Mouse (Mus musculus) thymus, postnatal 4 days (tissue): Measurements from ENCODE around the gene Baat.
"Not testable (repeated sequence)": the region's sequence is repeated elsewhere in the genome, so short reads cannot be mapped to it uniquely, and the experiment has no call there.

Experiments
- DNase-seq: peaks from one replicate; pipeline ENCODE4 v3.0.0; 2021

Baat gene

GRCm38 (mm10) chr4:49480896-49481295 lies 25.5 kb downstream of the Baat start:
- peak; percentile 54 for DNase-seq

DNA sequence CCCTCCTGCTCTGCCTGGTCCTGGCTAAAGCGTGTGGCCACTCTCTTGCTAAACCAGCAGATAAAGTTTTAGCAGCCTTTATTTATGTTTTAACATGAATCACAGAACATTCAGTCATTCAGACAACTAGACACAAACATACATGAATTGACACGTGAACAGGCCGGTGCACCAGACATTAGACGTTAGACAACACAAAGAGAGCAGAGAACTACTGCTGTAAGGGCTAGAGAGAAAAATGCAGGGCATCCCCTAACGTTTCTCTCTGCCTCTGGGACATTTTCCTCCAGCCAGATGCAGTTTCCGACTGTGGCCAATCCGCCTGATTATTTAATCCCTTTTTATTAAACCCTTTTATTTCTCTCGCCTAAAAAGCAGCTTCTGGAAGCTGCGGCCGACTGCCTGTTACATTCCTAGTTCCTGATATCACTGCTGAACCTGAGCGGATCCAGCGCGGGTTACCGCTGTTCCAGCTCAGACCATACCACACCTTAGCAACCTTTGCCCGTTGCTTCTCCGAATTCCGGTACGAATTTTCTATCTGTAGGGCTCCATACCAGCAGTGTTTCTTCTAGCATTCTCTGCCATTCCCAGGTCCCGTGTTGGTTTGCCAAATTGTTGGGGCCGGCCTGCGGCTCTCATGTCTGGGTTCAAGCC lies 26.1 kb downstream of the Baat start:
- DNase-seq: peak; percentile 21

- not testable (repeated sequence) for DNase-seq
Observed at GRCm38 (mm10) chr4:49479035-49479434, 27.3 kb downstream of the Baat start.

DNA sequence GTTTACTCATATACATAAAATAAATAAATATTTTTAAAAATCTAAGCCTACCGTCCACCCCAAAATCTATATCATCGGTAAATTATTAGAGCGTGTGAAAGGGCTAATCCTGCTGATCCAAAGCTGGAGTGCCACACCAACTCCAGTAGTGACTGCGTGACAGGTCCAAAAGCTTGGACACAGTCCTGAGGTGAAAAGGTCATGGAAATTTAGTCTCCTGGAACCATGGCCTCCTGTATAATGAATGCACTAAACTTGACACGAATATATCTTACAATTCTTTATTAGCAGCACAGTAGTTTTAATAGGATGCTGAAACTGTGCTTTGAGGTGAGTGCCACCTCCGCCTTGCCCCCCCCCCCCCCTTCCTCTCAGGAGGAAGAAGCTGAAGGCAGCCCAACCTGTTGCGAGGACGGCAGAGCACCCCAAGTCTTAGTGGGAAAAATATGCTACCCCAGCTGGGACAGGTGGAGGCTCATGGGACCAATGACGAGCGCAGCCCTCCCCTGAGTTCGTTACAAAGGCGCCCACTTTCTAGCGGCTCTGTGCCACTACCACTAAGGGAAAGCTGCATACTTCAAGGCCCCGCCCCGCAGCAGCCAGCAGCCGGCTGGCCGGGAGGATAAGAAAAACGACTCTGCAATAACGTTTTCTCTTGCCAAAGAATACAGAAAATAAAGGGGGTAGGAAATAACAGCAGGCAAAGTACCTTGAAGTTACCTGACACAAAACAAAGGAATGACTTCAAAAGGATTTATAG lies 28.1 kb downstream of the Baat start:
- peak; percentile 76 for DNase-seq

DNA sequence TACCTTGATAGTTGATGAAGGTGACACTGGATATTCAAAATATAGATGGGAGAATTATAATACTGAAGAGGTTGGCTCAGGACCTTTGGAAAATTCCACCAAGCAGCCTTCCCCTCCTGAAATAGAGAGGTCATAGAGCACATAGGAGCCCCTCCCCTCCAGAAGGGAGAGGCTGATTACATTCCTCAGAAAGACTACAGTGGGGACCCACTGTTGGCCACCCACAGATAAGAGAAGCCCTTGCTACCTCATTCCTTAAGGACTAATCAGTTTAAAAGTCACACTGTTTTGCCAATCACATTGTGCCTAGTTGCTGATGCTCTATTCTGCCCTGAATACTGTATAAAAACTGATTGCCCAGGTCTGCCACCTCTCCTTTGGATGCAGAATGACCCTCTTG lies 31.8 kb downstream of the Baat start:
- no peak for DNase-seq

DNA sequence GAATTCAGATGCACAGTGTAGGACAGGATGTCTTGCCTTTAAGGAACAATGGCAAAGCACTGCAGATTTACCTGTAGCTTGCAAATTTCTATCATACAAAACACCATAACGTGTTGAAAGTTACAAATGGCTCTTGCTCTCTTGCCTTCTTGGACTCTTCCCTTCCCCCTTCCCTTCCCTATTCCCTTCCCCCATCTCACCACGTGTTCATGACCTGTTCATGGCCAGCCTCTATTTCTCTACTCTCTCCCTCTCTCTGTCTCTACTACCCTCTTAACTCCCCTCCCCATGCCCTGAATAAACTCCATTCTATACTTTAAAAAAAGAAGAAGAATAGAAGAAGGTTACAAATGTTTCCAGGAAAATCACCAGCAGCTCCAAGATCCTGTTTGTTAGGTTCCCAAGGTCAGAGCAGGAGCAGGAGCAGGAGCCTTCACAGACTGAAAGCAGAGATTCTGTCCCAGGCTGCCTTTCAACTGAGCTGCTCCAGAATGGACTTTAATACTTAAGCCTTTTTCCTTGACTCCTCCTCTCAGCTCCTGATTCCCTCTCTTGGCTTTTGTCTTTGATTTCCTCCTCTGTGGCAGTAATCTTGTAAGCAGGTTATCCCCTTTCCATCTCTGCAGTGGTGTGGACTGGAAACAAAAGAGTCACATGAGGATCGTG lies 32.8 kb downstream of the Baat start, which contains the start of gene Acnat1:
Gene Acnat1, minus strand, starts transcription at position 478 of the 666 bp plus-strand sequence.
- DNase-seq: no peak

DNA sequence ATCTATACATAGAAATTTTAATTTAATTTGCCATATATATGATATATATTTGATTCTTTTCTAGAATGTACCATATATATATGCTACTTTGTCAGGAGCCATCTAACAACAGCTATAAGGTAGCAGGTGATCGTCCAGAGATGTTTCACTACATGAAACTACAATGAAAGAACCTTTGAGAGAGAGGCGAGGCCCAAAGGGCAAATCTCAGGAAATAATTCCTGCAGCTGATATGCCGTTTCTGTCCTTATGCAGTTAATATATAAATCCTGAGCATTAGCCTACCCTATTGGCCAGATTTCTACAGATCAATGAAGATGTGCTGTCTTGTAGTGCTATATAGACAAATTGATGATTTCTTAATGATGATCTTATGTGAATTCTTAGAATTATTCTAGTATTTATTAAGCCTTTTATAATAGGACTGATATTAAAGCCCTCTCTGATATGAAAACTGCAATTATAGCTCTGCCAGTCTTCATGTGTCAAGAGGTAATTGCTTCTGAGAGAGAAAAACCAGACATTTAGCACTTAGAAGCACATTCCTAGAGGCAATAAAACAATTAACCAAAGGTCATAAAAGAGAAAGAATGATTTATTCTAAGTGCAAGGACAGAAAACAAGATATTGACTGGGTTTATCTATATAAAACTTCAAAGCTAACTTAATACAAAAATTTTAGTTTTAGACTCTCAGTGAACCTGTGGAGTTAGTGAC lies 36.8 kb downstream of the Baat start:
- DNase-seq: no peak

- DNase-seq: no peak
Observed at GRCm38 (mm10) chr4:49467360-49467759, 39.0 kb downstream of the Baat start.

GRCm38 (mm10) chr4:49456171-49456570 lies 50.2 kb downstream of the Baat start:
- no peak for DNase-seq

- DNase-seq: no peak
Observed at GRCm38 (mm10) chr4:49451848-49452551, 54.4 kb downstream of the Baat start.

DNA sequence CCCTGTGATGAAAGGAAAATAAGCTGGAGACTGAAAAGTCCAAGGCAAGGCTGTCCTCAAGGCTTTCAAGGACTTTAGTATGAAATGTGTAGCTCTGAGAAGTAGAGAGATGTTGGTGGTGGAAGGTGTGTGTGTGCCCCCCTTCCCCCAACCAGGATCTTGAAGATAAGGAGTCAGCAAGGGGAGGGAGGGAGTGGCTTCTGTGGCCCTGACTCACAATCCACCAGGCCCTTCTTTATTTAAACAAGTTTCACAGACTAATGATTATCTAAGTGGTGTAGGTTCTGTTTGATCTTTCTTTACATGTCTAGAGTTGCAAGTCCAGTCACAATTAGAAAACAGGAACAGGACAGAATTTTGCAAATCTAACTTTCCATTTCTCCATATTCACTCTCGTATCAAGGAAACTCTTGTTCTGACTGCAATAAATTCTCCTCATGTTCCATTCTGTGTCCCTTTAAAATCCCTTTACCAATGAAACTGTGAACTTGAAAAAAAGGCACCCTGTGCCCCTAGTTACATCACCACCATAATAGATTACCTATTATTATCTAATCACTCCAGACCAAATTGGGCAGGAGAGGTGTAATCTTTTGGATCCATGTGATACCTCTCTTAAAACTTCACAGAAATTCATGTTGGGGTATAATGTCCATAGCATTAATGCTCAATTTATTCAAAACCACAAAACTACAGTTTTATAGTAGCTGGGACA lies 55.1 kb downstream of the Baat start:
- DNase-seq: not testable (repeated sequence)
